Comparison of ENCODE assay signal across 22 mouse cellular contexts in the genomic region with DNA sequence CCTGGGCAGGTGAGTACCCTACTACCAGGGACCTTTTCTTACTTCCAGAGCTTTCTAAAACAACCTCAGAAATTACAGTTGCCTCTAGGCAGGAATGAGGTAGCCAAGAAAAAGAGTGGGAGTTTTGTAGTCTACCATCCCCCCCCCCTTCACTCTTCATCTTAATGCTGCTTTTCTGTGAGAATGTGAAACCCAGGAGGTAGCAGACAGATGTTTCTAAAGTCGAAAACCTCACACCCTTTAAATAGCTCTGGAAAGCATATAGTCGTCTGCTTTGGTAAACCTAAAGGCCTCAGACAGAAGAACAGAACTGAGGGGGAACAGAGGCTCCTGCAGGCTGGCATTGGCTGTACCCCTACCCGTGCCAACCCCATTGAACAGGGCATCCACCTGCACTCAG. TPM values are rescaled to one million over a fixed set of nuclear protein-coding genes. Genes with fewer than 3 reads are reported as not detected.
DNase-seq lines count a peak whose midpoint lies in the region; ATAC-seq and TF ChIP-seq lines count a peak whose summit lies in the region.
"Had no signal": no experiment of that assay in that cellular context is flagged by ENCODE, and none has a peak within 500 bp of the region (broad histone marks: within the 10 kb centered on the region; RNA-seq: fewer than 3 reads in every experiment).

No protein-coding gene starts in this region.

- H3K9ac ChIP-seq in forebrain, embryonic 14.5 days (ENCODE audit: low read length): no peak overlapping the region
- no peak overlapping the region for H3K9ac ChIP-seq in forebrain, embryonic 12.5 days
- H3K9ac ChIP-seq in hindbrain, postnatal 0 days (replicated peaks; ENCODE audit: low read length): no peak overlapping the region
- no peak overlapping the region for H3K9ac ChIP-seq in hindbrain, embryonic 16.5 days (ENCODE audit: low read depth, low read length)
- H3K9ac ChIP-seq: embryonic facial prominence, embryonic 12.5 days; embryonic facial prominence, embryonic 15.5 days; hindbrain, embryonic 13.5 days had no signal

- no peak for TF ChIP-seq CTCF in hindbrain, postnatal 0 days (IDR thresholded peaks at IDR 0.05; ENCODE audit: low read depth)

- no peak overlapping the region for H3K4me2 ChIP-seq in forebrain, embryonic 14.5 days (ENCODE audit: low read length)
- H3K4me2 ChIP-seq in forebrain, embryonic 12.5 days: no peak overlapping the region
- no peak overlapping the region for H3K4me2 ChIP-seq in hindbrain, postnatal 0 days (ENCODE audit: low read depth, low read length)
- H3K4me2 ChIP-seq in hindbrain, embryonic 16.5 days (ENCODE audit: low read length): no peak overlapping the region
- H3K4me2 ChIP-seq: embryonic facial prominence, embryonic 12.5 days; embryonic facial prominence, embryonic 15.5 days; heart, embryonic 11.5 days; hindbrain, embryonic 13.5 days had no signal

- no peaks in the 10 kb centered on the region for H3K9me3 ChIP-seq in forebrain, embryonic 14.5 days (replicated peaks; ENCODE audit: control insufficient read depth, low read length)
- no peaks in the 10 kb centered on the region for H3K9me3 ChIP-seq in forebrain, embryonic 12.5 days
- no peaks in the 10 kb centered on the region for H3K9me3 ChIP-seq in hindbrain, postnatal 0 days (ENCODE audit: low read length)
- no peaks in the 10 kb centered on the region for H3K9me3 ChIP-seq in hindbrain, embryonic 16.5 days (ENCODE audit: control insufficient read depth, low read length)
- H3K9me3 ChIP-seq: embryonic facial prominence, embryonic 12.5 days; embryonic facial prominence, embryonic 15.5 days; hindbrain, embryonic 10.5 days; hindbrain, embryonic 13.5 days had no signal

- WGBS in forebrain, embryonic 14.5 days: 77% methylated on average over 3 of the region's 3 CpGs
- WGBS in forebrain, embryonic 12.5 days: 70% methylated on average over 3 of the region's 3 CpGs
- 87% methylated on average over 3 of the region's 3 CpGs for WGBS in hindbrain, postnatal 0 days
- WGBS in hindbrain, embryonic 16.5 days: 75% methylated on average over 3 of the region's 3 CpGs

- DNase-seq in forebrain, embryonic 14.5 days (ENCODE audit: low spot score): no peak
- DNase-seq in hindbrain, postnatal 0 days (ENCODE audit: low spot score): no peak
- DNase-seq in brain, adult 2 months (ENCODE audit: low read depth, low spot score): peak; percentile 79
- no peak for DNase-seq in gastrocnemius, adult 8-10 months (ENCODE audit: low spot score in 2 of 2)
- DNase-seq: adrenal gland, adult 8-10 months; adrenal gland, postnatal 25 days; gastrocnemius, postnatal 10 days; gastrocnemius, postnatal 36 days; heart, postnatal 36 days had no signal

- no peaks in the 10 kb centered on the region for H3K27me3 ChIP-seq in forebrain, embryonic 14.5 days (replicated peaks; ENCODE audit: control insufficient read depth, insufficient read depth, low read length)
- no peaks in the 10 kb centered on the region for H3K27me3 ChIP-seq in forebrain, embryonic 12.5 days
- no peaks in the 10 kb centered on the region for H3K27me3 ChIP-seq in hindbrain, postnatal 0 days (ENCODE audit: insufficient read depth, low read length)
- H3K27me3 ChIP-seq in hindbrain, embryonic 16.5 days (replicated peaks; ENCODE audit: control insufficient read depth, insufficient read depth, low read length): no peaks in the 10 kb centered on the region
- H3K27me3 ChIP-seq: embryonic facial prominence, embryonic 12.5 days; embryonic facial prominence, embryonic 15.5 days; hindbrain, embryonic 13.5 days had no signal

- no peak overlapping the region for H3K4me3 ChIP-seq in forebrain, embryonic 14.5 days (ENCODE audit: low read depth, low read length)
- H3K4me3 ChIP-seq in forebrain, embryonic 12.5 days (replicated peaks): no peak overlapping the region
- H3K4me3 ChIP-seq in hindbrain, postnatal 0 days (ENCODE audit: low read length): no peak overlapping the region
- H3K4me3 ChIP-seq in hindbrain, embryonic 16.5 days (ENCODE audit: low read length): no peak overlapping the region
- H3K4me3 ChIP-seq: embryonic facial prominence, embryonic 12.5 days; embryonic facial prominence, embryonic 15.5 days; hindbrain, embryonic 10.5 days; hindbrain, embryonic 13.5 days had no signal

- H3K27ac ChIP-seq in forebrain, embryonic 14.5 days (ENCODE audit: low read depth, low read length): no peak overlapping the region
- no peak overlapping the region for H3K27ac ChIP-seq in forebrain, embryonic 12.5 days
- 0 out of 2 replicates have a peak overlapping the region, but pooled peaks have one; percentile 69 for H3K27ac ChIP-seq in hindbrain, postnatal 0 days
- H3K27ac ChIP-seq in hindbrain, embryonic 16.5 days (ENCODE audit: low read depth, low read length): no peak overlapping the region
- H3K27ac ChIP-seq: embryonic facial prominence, embryonic 12.5 days; embryonic facial prominence, embryonic 15.5 days; hindbrain, embryonic 10.5 days had no signal

- 0 out of 2 replicates have a peak, but pooled peaks have one; percentile 15 for ATAC-seq in forebrain, embryonic 14.5 days
- ATAC-seq in forebrain, embryonic 12.5 days (ENCODE audit: low FRiP score): no peak
- ATAC-seq in hindbrain, postnatal 0 days: no peak
- no peak for ATAC-seq in hindbrain, embryonic 16.5 days
- ATAC-seq: activated CD4-positive, CD25-positive, alpha-beta regulatory T cell, adult 4 months; forebrain, embryonic 16.5 days; intestine, postnatal 0 days had no signal

- H3K4me1 ChIP-seq in forebrain, embryonic 14.5 days (ENCODE audit: control insufficient read depth, insufficient read depth, low read length): peaks cover 7% of the 10 kb centered on the region; the same call in 1 of the 2 replicates
- peaks cover 5% of the 10 kb centered on the region for H3K4me1 ChIP-seq in forebrain, embryonic 12.5 days
- 0 out of 2 replicates have a peak, but pooled peaks cover 3% of the 10 kb centered on the region for H3K4me1 ChIP-seq in hindbrain, postnatal 0 days (ENCODE audit: insufficient read depth, low read length)
- H3K4me1 ChIP-seq in hindbrain, embryonic 16.5 days (ENCODE audit: control insufficient read depth, insufficient read depth, low read depth, low read length): peaks cover 3% of the 10 kb centered on the region; the same call in 1 of the 2 replicates
- H3K4me1 ChIP-seq: embryonic facial prominence, embryonic 12.5 days; embryonic facial prominence, embryonic 15.5 days had no signal

- no peaks in the 10 kb centered on the region for H3K36me3 ChIP-seq in forebrain, embryonic 14.5 days (ENCODE audit: control insufficient read depth, insufficient read depth, low read length)
- H3K36me3 ChIP-seq in forebrain, embryonic 12.5 days (replicated peaks): no peaks in the 10 kb centered on the region
- H3K36me3 ChIP-seq in hindbrain, postnatal 0 days (ENCODE audit: insufficient read depth, low read length): no peaks in the 10 kb centered on the region
- H3K36me3 ChIP-seq in hindbrain, embryonic 16.5 days (ENCODE audit: control insufficient read depth, insufficient read depth, low read length): no peaks in the 10 kb centered on the region
- H3K36me3 ChIP-seq: embryonic facial prominence, embryonic 12.5 days; embryonic facial prominence, embryonic 15.5 days; hindbrain, embryonic 10.5 days; hindbrain, embryonic 13.5 days had no signal

RNA-seq across cellular contexts. Expression of a gene that starts 40.4 kb away (rescaled TPM):
- polyA plus RNA-seq in forebrain, embryonic 14.5 days (2014; fragmentation: Nextera tagmentation; extraction: Ambion mirVana): 0.09 TPM in 2 replicates
- 0.10 TPM in 1 of 2 replicates, not detected in the other for polyA plus RNA-seq in forebrain, embryonic 12.5 days (2016; fragmentation: Nextera tagmentation; extraction: Ambion mirVana)
- 0.14 and 0.42 TPM in 2 replicates for total RNA-seq in hindbrain, postnatal 0 days (2014; rRNA removed)
- 0.37 and 0.44 TPM in 2 replicates for polyA plus RNA-seq in hindbrain, postnatal 0 days (2015; fragmentation: Nextera tagmentation; extraction: Ambion mirVana)
- polyA plus RNA-seq in hindbrain, embryonic 16.5 days (2015; fragmentation: Nextera tagmentation; extraction: Ambion mirVana): 0.12 and 0.43 TPM in 2 replicates
- total RNA-seq in gastrocnemius, adult 8-10 months (2022): not detected
- total RNA-seq: adrenal gland, postnatal 25 days; gastrocnemius, postnatal 10 days; gastrocnemius, postnatal 36 days; granulocyte monocyte progenitor cell, adult 5-6 weeks; heart, adult 8-10 months; heart, postnatal 36 days had no signal
- polyA plus RNA-seq: activated CD4-positive, CD25-positive, alpha-beta regulatory T cell, adult 4 months; heart, postnatal 0 days had no signal
